Mouse (Mus musculus): ENCODE results near the gene 2210408I21Rik.

- TF ChIP-seq EP300 (IDR thresholded peaks at IDR 0.05; ENCODE audit: low read depth) (no peak), CTCF (IDR thresholded peaks at IDR 0.05; ENCODE audit: low read depth) (no peak)
Measured at GRCm38 (mm10) chr13:77396981-77397380, 261.6 kb downstream of the 2210408I21Rik start.
